Mouse (Mus musculus): ENCODE results near the gene Usf2.

GRCm38 (mm10) chr7:30992148-30992547 is 35.5 kb upstream of the Usf2 start:
- no peak for TF ChIP-seq CTCF (IDR thresholded peaks at IDR 0.05; ENCODE audit: borderline replicate concordance, control insufficient read depth, extremely low read depth, insufficient read depth, low read length, poor library complexity)
- no peak for TF ChIP-seq POLR2A (IDR thresholded peaks at IDR 0.05; ENCODE audit: control insufficient read depth, extremely low read depth, insufficient read depth, low read length, poor library complexity)

Measured in thymus, adult 2 months (tissue).